Mouse (Mus musculus): ENCODE measurements around the gene Ms4a13.

DNA sequence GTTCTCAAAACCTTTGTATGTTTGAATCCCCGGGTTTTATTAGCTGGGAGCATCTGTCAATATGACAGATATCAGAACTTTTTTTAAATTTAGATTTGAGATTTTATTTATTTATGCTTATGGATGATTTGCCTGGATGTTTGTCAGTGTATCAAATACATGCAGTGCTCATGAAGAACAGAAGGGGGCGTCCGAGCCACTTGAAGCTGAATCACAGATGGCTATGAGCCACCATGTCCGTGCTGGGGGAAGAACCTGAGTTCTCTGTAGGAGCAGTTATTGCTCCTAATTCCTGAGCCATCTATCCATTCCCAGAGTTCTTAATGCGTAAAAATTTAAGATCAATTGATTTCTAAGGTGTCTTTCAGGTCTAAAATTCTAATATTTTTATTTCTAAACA lies 12.4 kb downstream of the Ms4a13 start:
- TF ChIP-seq TAL1 (conservative IDR thresholded peaks at IDR 0.05; ENCODE audit: low read depth, low read length): no peak
- TF ChIP-seq CTCF (IDR thresholded peaks at IDR 0.05; ENCODE audit: low read depth, low read length): no peak
- no peak for TF ChIP-seq POLR2AphosphoS5 (IDR thresholded peaks at IDR 0.05; ENCODE audit: insufficient replicate concordance, low read depth, low read length)

All from G1E (cell line).